Mouse (Mus musculus) neural tube, embryonic 15.5 days (tissue): Measurements from ENCODE around the gene Gpr25. TPM values are rescaled to one million over a fixed set of nuclear protein-coding genes. Genes with fewer than 3 reads are reported as not detected.

Source experiments
- ATAC-seq: fragments of 200-750 bp; cut with Nextera tagmentation; 2 replicates; pipeline ENCODE4 v1.8.0; 2017; ENCODE audit warnings: mild to moderate bottlenecking, moderate TSS enrichment, moderate library complexity; ENCODE audit not compliant: low FRiP score
- H3K27ac ChIP-seq: fragments of 300-500 bp; sonication (generic); replicated peaks from 2 replicates; pipeline ENCODE4 v1.5.1; 2015; ENCODE audit warnings: mild to moderate bottlenecking, inconsistent platforms
- H3K27me3 ChIP-seq: fragments of 300-500 bp; sonication (generic); replicated peaks from 2 replicates; pipeline ENCODE4 v1.6.1; 2015; ENCODE audit warnings: inconsistent platforms
- H3K36me3 ChIP-seq: fragments of 300-500 bp; sonication (generic); 2 replicates; pipeline ENCODE4 v1.6.1; 2015; ENCODE audit warnings: inconsistent platforms
- H3K4me1 ChIP-seq: fragments of 300-500 bp; sonication (generic); 2 replicates; pipeline ENCODE4 v1.6.1; 2015; ENCODE audit warnings: inconsistent platforms
- H3K4me2 ChIP-seq: fragments of 300-500 bp; sonication (generic); 2 replicates; pipeline ENCODE4 v1.6.1; 2015; ENCODE audit warnings: inconsistent platforms, mild to moderate bottlenecking, moderate library complexity
- H3K4me3 ChIP-seq: fragments of 300-500 bp; sonication (generic); replicated peaks from 2 replicates; pipeline ENCODE4 v1.5.1; 2015; ENCODE audit warnings: mild to moderate bottlenecking, inconsistent platforms
- H3K9ac ChIP-seq: fragments of 300-500 bp; sonication (generic); replicated peaks from 2 replicates; pipeline ENCODE4 v1.6.1; 2015; ENCODE audit warnings: mild to moderate bottlenecking, inconsistent platforms
- H3K9me3 ChIP-seq: fragments of 300-500 bp; sonication (generic); replicated peaks from 2 replicates; pipeline ENCODE4 v1.6.1; 2016; ENCODE audit warnings: inconsistent platforms
- WGBS: fragments of 180-500 bp; shearing (Covaris S2); methylation state at CpG from one replicate; pipeline ENCODE4 v1.1.7; 2015; ENCODE audit warnings: mixed read lengths; 5-methylcytosine and 5-hydroxymethylcytosine counted together
- polyA plus RNA-seq: library from polyadenylated mRNA; unstranded; fragments of >200 nt; fragmentation: Nextera tagmentation; extraction: Ambion mirVana; gene quantifications from 2 replicates; pipeline ENCODE4 v1.2.1, GENCODE M21; 2015

The Gpr25 gene
- polyA plus RNA-seq, 1 experiment from 2014 or later = 1.3 TPM

GRCm38 (mm10) chr1:136232986-136233790, 27.5 kb downstream of the Gpr25 start:
- Histone ChIP-seq H3K4me1 (peaks cover 52% of the 10 kb centered on the region), H3K27ac (no peak overlapping the region; the same call in 1 of the 2 replicates), H3K9ac (peak overlapping the region; percentile 66), H3K4me3 (peak overlapping the region; percentile 57), H3K36me3 (no peaks in the 10 kb centered on the region), H3K27me3 (no peaks in the 10 kb centered on the region), H3K9me3 (no peaks in the 10 kb centered on the region), H3K4me2 (peak overlapping the region; percentile 88)
- ATAC-seq = 0 out of 2 replicates have a peak, but pooled peaks have one; percentile 4
- WGBS = 2% methylated on average over 23 of the region's 23 CpGs

DNA sequence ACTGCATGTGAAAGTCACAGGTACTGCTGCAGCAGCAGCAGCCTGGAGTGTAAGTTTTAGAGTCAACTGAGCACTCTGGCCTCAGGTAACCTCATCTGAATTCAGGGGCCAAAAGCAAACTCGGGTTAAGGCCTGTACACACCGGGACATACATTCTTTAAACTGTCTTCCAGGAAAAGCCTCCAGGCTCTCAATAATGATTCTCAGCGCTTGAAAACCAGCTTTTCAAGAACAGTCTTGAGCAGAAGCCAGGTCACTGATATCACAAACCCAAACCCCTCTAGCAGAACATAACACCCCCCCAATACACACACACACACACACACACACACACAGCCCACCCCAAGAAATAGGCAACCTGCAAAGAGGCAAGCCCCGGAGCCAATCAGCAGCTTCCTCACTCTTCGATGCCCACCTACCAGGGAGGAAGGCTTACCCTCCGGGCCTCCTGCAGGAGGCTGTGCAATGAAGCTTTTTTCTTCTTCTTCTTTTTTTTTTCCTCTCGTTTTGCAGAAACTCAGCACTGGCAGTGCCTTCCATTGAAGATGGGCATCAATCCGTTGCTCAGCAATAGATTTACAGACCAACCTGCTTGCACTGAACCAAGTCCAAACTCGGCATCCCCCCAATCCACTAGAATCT, 28.3 kb downstream of the Gpr25 start:
- Histone ChIP-seq H3K4me1 (peaks cover 58% of the 10 kb centered on the region), H3K36me3 (no peaks in the 10 kb centered on the region), H3K27ac (no peak overlapping the region), H3K4me3 (peak overlapping the region; percentile 57), H3K9ac (no peak overlapping the region), H3K27me3 (no peaks in the 10 kb centered on the region), H3K9me3 (no peaks in the 10 kb centered on the region), H3K4me2 (peak overlapping the region; percentile 88)
- 3% methylated on average over 9 of the region's 9 CpGs for WGBS
- ATAC-seq = no peak

- H3K9ac ChIP-seq = no peak overlapping the region
- H3K4me2 ChIP-seq = peak overlapping the region; percentile 88
- H3K4me3 ChIP-seq = no peak overlapping the region
- under 1% methylated on average over 6 of the region's 6 CpGs for whole genome bisulfite sequencing
- no peak for ATAC-seq
- H3K4me1 ChIP-seq = peaks cover 58% of the 10 kb centered on the region
- no peaks in the 10 kb centered on the region for H3K36me3 ChIP-seq
- H3K27ac ChIP-seq = no peak overlapping the region
- H3K27me3 ChIP-seq = no peaks in the 10 kb centered on the region
- H3K9me3 ChIP-seq = no peaks in the 10 kb centered on the region
These were observed 29.1 kb downstream of the Gpr25 start for GRCm38 (mm10) chr1:136231596-136231995.

GRCm38 (mm10) chr1:136230201-136230600, 30.5 kb downstream of the Gpr25 start:
- no peak for ATAC-seq
- Histone ChIP-seq H3K4me1 (peaks cover 59% of the 10 kb centered on the region), H3K4me3 (no peak overlapping the region), H3K36me3 (no peaks in the 10 kb centered on the region), H3K9me3 (no peaks in the 10 kb centered on the region), H3K9ac (no peak overlapping the region), H3K27me3 (no peaks in the 10 kb centered on the region), H3K27ac (no peak overlapping the region), H3K4me2 (peak overlapping the region; percentile 26; the same call in 1 of the 2 replicates)
- WGBS = 34% methylated on average over 11 of the region's 11 CpGs

GRCm38 (mm10) chr1:136229040-136229373, 31.7 kb downstream of the Gpr25 start:
- peaks cover 55% of the 10 kb centered on the region for H3K4me1 ChIP-seq
- no peak overlapping the region for H3K4me3 ChIP-seq
- no peak for ATAC-seq
- no peak overlapping the region for H3K27ac ChIP-seq
- H3K9me3 ChIP-seq = no peaks in the 10 kb centered on the region
- no peak overlapping the region for H3K9ac ChIP-seq
- H3K36me3 ChIP-seq = no peaks in the 10 kb centered on the region
- WGBS = 13% methylated on average over 6 of the region's 6 CpGs
- H3K4me2 ChIP-seq = no peak overlapping the region
- H3K27me3 ChIP-seq = no peaks in the 10 kb centered on the region

DNA sequence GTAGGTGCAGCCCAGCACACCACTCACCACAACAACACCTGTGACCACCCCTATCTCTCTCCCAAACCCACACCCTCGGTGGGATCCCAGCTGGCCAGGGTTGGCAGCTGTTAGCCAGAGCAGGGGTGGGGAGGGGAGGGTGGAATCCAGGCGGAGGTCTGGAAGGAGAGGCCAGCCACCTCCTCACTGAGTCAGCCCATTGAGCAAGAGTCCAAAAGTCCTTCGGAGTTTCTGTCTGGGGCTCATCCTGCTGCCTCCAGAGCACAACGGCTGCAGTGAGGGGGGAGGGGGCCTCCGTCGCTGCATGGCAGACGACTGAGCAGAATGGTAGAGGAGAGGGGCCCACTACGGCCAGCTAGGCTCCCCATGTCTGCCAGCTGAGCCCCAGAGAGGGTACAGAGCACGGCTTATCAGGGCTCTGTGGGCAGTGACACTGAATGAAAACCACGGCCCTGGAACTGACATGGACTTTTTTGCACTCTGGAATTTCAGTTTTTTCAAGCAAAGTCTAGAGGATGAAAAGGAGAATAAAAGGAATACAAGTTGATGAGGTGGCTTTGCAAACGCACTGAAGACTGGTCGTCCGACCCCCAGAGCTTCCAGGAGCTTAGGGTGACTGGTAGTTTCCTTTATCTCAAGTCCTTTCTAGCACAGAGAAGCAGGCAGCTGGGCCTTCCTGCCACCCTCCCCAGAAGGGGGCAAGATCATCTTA, 32.2 kb downstream of the Gpr25 start:
- ATAC-seq = 0 out of 2 replicates have a peak, but pooled peaks have one; percentile 6
- H3K9ac ChIP-seq = no peak overlapping the region
- no peaks in the 10 kb centered on the region for H3K27me3 ChIP-seq
- H3K4me3 ChIP-seq = no peak overlapping the region
- H3K9me3 ChIP-seq = no peaks in the 10 kb centered on the region
- H3K27ac ChIP-seq = no peak overlapping the region
- no peaks in the 10 kb centered on the region for H3K36me3 ChIP-seq
- peaks cover 50% of the 10 kb centered on the region for H3K4me1 ChIP-seq
- no peak overlapping the region for H3K4me2 ChIP-seq
- WGBS = 4% methylated on average over 13 of the region's 13 CpGs

DNA sequence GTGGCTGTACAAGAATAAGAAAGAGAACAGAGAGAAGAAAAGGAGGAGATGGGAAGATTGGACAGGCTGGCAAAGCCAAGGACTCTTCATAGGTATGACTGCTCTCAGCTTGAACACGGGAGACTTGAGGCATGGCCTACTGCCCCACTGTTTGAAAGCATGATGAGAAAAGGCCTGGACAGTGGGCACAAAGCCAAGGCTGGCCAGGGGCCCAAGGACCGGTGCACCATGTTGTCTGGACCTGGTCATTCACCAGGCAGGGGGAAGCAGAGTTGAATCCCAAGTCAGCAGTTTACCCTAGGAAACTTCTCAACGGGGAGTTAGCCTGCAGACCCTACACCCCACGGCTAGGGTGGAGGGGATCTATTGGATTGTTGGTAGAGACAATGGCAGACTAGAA, 32.8 kb downstream of the Gpr25 start:
- Histone ChIP-seq H3K4me3 (no peak overlapping the region), H3K4me2 (no peak overlapping the region), H3K27ac (no peak overlapping the region), H3K4me1 (peaks cover 44% of the 10 kb centered on the region), H3K36me3 (no peaks in the 10 kb centered on the region), H3K27me3 (no peaks in the 10 kb centered on the region), H3K9me3 (no peaks in the 10 kb centered on the region), H3K9ac (no peak overlapping the region)
- ATAC-seq = no peak
- 51% methylated on average over 4 of the region's 4 CpGs for WGBS

DNA sequence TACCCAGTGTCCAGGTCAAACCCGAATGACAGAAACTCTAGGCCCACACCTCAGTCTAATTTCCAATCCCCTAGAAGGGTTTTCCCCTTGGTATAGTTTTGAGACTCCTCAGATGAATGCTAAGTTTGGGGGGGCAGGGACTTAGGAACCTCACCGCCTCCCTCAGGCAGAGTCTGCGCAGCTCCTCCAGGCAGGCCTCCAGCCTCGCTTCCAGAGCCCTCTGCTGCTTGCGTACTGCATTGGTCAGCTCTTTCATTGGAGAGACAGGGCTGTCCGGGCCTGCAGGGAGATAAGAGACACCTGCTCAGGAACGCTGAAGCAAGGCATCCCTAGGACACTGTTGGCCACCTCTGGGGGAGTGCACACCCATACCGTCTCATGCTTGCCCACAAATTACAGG, 34.0 kb downstream of the Gpr25 start:
- no peak for ATAC-seq
- Histone ChIP-seq H3K9me3 (no peaks in the 10 kb centered on the region), H3K36me3 (no peaks in the 10 kb centered on the region), H3K4me2 (no peak overlapping the region), H3K4me1 (peaks cover 32% of the 10 kb centered on the region), H3K4me3 (no peak overlapping the region), H3K27ac (no peak overlapping the region), H3K9ac (no peak overlapping the region), H3K27me3 (no peaks in the 10 kb centered on the region)
- WGBS = 97% methylated on average over 8 of the region's 8 CpGs

DNA sequence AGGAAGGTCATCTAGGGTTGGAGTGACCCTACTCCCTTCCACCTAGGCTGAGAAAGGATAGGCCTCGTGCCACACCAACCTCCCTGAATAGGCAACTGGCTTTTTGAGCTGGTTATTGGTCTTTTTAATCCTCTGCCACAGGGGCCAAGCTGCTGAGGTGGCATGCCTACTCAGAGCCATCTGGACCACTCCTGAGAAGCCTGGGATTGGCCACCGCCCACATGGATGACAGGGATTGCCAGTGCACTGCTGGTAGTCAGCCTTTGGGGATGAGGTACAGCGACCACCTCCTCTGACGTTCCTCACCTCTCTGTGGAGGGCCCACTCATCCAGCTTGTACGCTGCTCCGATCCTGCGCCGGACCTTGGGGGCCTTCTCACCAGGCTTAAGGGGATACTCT, 34.8 kb downstream of the Gpr25 start:
- Histone ChIP-seq H3K9me3 (no peaks in the 10 kb centered on the region), H3K36me3 (no peaks in the 10 kb centered on the region), H3K9ac (no peak overlapping the region), H3K4me3 (no peak overlapping the region), H3K4me2 (no peak overlapping the region), H3K27ac (no peak overlapping the region), H3K27me3 (no peaks in the 10 kb centered on the region), H3K4me1 (peaks cover 26% of the 10 kb centered on the region)
- no peak for ATAC-seq
- 87% methylated on average over 8 of the region's 8 CpGs for WGBS

- Histone ChIP-seq H3K27ac (no peak overlapping the region), H3K4me1 (peaks cover 19% of the 10 kb centered on the region), H3K9ac (no peak overlapping the region), H3K36me3 (no peaks in the 10 kb centered on the region), H3K27me3 (no peaks in the 10 kb centered on the region), H3K4me3 (no peak overlapping the region), H3K4me2 (no peak overlapping the region), H3K9me3 (no peaks in the 10 kb centered on the region)
- ATAC-seq = no peak
- 89% methylated on average over 10 of the region's 10 CpGs for whole genome bisulfite sequencing
These were observed 36.8 kb downstream of the Gpr25 start for GRCm38 (mm10) chr1:136223758-136224342.

- no peak overlapping the region for H3K4me2 ChIP-seq
- H3K4me3 ChIP-seq = no peak overlapping the region
- no peak overlapping the region for H3K9ac ChIP-seq
- no peaks in the 10 kb centered on the region for H3K9me3 ChIP-seq
- no peak for ATAC-seq
- 87% methylated on average over 10 of the region's 10 CpGs for WGBS
- H3K27ac ChIP-seq = no peak overlapping the region
- no peaks in the 10 kb centered on the region for H3K27me3 ChIP-seq
- no peaks in the 10 kb centered on the region for H3K36me3 ChIP-seq
- 0 out of 2 replicates have a peak, but pooled peaks cover 5% of the 10 kb centered on the region for H3K4me1 ChIP-seq
These were observed 38.3 kb downstream of the Gpr25 start for GRCm38 (mm10) chr1:136222386-136222785.
